In genomic region chr15:31960301-31960700, GRCm38 (mm10) we compare ENCODE assay signal across 16 mouse cellular contexts.
"Had no signal": no experiment of that assay in that cellular context is flagged by ENCODE, and none has a peak within 500 bp of the region (broad histone marks: within the 10 kb centered on the region; RNA-seq: fewer than 3 reads in every experiment).

No protein-coding gene starts in this region.

- H3K9ac ChIP-seq: liver, embryonic 13.5 days; midbrain, embryonic 12.5 days; midbrain, embryonic 15.5 days; neural tube, embryonic 13.5 days; stomach, embryonic 15.5 days had no signal

- H3K4me1 ChIP-seq: liver, embryonic 13.5 days; midbrain, embryonic 12.5 days; midbrain, embryonic 15.5 days; neural tube, embryonic 13.5 days; stomach, embryonic 15.5 days had no signal

- DNase-seq: kidney, adult 9 months; kidney, postnatal 14 days; kidney, postnatal 4 days; liver, embryonic 13.5 days; lung, adult 2 months; lung, postnatal 14 days; lung, postnatal 4 days; retina, postnatal 1 day; right cerebral cortex, postnatal 25 days; spleen, adult 18-20 months; thymus, postnatal 25 days had no signal

- H3K27me3 ChIP-seq: liver, embryonic 13.5 days; midbrain, embryonic 12.5 days; midbrain, embryonic 15.5 days; neural tube, embryonic 13.5 days; stomach, embryonic 15.5 days had no signal

- ATAC-seq: midbrain, embryonic 15.5 days had no signal

- H3K27ac ChIP-seq: liver, embryonic 13.5 days; midbrain, embryonic 12.5 days; midbrain, embryonic 15.5 days; neural tube, embryonic 13.5 days; stomach, embryonic 15.5 days had no signal

- H3K4me2 ChIP-seq: liver, embryonic 13.5 days; midbrain, embryonic 12.5 days; midbrain, embryonic 15.5 days; neural tube, embryonic 13.5 days; stomach, embryonic 15.5 days had no signal

- H3K4me3 ChIP-seq: liver, embryonic 13.5 days; midbrain, embryonic 12.5 days; midbrain, embryonic 15.5 days; myocyte; neural tube, embryonic 13.5 days; stomach, embryonic 15.5 days had no signal

- H3K9me3 ChIP-seq: liver, embryonic 13.5 days; midbrain, embryonic 12.5 days; midbrain, embryonic 15.5 days; neural tube, embryonic 13.5 days; stomach, embryonic 15.5 days had no signal

- H3K36me3 ChIP-seq: liver, embryonic 13.5 days; midbrain, embryonic 12.5 days; midbrain, embryonic 15.5 days; neural tube, embryonic 13.5 days; stomach, embryonic 15.5 days had no signal
